Mouse (Mus musculus) thymus, adult 2 months (tissue): ENCODE results near the gene Entpd2.

Experiments
- CTCF ChIP-seq: fragments of 200-500 bp; IDR thresholded peaks from 2 replicates; pipeline ENCODE4 v1.5.1; 2012; ENCODE audit warnings: mild to moderate bottlenecking, control low read depth, low read length, moderate library complexity, borderline replicate concordance; ENCODE audit not compliant: control insufficient read depth, poor library complexity, insufficient read depth; ENCODE audit errors: extremely low read depth
- POLR2A ChIP-seq: fragments of 200-500 bp; IDR thresholded peaks from 2 replicates; pipeline ENCODE4 v1.6.1; 2012; ENCODE audit warnings: mild to moderate bottlenecking, low read length, control low read depth, moderate library complexity; ENCODE audit not compliant: control insufficient read depth, poor library complexity, insufficient read depth; ENCODE audit errors: extremely low read depth

- no peak for TF ChIP-seq CTCF
- no peak for TF ChIP-seq POLR2A
Measured at GRCm38 (mm10) chr2:25369996-25370395, 25.7 kb upstream of the Entpd2 start.
